Mouse (Mus musculus): ENCODE measurements around the gene Enpp1.
"Not testable (repeated sequence)": the region's sequence is repeated elsewhere in the genome, so short reads cannot be mapped to it uniquely, and the experiment has no call there.

GRCm38 (mm10) chr10:24616572-24616971 lies 95.4 kb downstream of the Enpp1 start:
- not testable (repeated sequence) for TF ChIP-seq CTCF (IDR thresholded peaks at IDR 0.05; ENCODE audit: low read depth); EP300 (optimal IDR thresholded peaks at IDR 0.05)

All from stomach, postnatal 0 days (tissue).